Mouse (Mus musculus) embryo, embryonic 9.5 days (tissue): ENCODE measurements around the gene Gm20518.

Source experiments
- DNase-seq: peaks from one replicate; pipeline ENCODE4 v3.0.0-alpha.2; 2017; ENCODE audit errors: extremely low spot score

The Gm20518 gene

DNA sequence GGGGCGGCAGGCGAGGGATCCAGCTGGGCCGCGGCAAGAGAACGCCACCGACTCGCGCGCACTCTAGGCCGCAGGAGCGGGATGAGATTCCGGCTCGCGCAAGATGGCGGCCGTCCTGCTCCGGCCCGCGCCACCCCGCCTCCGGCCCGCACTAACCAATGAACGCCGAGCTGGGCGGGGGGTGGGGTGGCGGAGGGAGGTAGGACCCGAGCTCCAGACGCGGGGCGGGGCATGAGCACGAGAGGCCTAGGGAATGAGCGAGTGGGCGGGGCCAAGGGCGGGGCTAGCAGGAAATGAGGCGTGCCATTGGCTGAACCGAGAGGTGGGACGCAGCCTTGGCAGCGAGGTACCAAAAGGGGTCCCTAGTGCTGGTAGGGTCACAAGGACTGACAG, at the start of gene Gm20518:
Gm20518 (minus strand) TSS at position 105 of the 393 bp plus-strand sequence.
- DNase-seq = peak; percentile 100

DNA sequence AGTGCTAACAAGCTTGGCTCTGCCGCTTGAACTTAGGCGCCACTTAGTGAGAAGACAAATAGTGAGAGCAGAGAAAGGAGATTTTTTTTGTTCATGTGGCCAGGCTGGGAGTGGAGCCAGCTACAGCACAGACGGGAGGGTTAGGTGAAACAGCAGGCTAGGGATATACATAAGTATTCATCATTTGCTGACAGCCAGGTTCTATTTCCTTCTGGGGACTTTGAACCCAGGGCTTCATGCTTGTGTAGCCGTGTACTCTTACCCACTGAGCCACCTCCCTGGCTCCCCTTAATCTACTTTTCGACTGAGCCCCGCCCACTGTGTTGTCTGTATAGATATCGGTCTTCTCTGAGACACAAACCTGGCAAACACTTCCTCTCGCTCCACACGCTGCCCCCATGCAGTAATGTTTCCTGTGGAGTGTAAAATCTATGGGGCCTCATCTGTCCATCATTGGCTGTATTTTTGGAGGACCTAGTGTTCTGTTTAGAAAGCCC, 47.8 kb upstream of the Gm20518 start:
- no peak for DNase-seq

DNA sequence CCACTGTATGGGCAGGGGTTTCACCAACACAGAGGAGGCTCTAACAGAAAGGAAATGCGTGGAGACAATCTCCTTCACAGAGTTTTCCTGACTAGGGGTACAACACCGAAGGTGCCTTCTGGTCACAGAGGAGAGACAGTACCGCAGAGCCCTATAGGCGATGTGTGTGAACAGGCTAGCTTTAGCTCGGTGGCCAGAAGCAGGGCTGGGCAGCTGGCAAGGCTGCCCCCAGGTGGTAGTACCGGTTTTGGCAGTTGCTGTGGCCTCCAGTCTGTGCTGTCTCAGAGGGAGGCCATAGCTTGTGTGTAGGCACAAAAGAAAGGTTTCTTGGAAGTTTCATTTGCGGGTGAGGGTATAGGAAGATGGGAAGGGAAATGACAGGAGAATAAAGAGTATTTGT, 47.4 kb upstream of the Gm20518 start:
- DNase-seq = peak; percentile 61

DNA sequence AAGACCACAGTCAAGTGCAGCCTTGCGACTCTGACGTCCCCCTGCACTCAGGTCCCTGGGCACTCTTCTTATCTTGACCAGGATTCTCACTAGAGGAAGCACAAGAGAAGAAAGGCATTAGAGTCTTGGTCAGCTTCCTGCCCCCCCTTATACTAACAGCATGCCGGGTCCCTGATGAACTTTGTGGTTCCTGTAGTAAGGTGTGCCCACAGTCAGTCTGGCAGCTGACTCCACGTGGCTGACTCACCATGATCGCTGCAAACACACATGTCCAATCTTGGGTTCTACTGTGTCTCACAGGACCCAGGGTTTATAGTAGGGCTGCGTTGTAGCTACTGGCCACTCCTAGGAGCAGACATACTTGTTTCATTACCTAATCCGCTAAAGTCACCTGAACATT, 46.7 kb upstream of the Gm20518 start:
- DNase-seq = no peak

DNA sequence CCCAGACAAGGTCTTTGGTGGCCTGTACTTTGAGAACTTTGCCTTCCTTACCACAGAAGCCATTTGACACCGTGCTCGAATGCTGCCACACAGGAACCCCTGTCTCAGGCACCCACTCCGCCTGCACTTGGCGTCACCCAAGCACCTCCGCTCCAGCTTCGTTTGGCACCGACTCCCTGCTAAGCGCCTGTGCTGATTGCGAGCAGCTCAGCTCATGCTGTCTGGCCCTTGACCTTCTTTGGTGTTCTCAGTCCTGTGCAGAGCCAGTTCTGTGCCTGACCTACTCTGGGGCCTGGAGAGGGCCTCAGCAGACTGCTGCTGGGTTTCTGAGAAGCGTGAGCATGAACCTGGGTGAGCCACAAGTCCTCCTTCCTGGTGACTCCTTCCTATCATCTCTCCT, 45.3 kb upstream of the Gm20518 start:
- DNase-seq = no peak

DNA sequence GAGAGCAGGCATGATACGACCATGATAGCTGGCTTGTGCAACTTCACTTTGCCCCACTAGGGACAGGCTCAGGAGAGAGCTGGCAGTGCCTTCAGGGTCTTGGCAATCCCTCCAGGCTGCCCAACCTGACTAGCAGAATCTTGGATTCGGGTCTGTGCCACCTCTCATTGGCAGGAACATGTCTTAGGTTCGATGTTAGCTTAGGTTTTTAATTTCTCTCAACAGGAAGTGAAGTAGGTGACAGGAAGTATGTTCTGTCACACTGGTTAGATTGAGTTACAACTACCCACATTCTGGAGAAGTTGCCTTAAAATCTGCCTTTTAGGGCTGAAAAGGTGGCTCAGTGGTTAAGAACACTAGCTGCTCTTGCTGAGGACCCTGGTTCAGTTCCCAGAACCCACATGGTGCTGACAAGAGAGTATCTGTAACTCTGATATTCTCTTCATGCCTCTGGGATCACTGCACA, 43.0 kb upstream of the Gm20518 start:
- DNase-seq = no peak

DNA sequence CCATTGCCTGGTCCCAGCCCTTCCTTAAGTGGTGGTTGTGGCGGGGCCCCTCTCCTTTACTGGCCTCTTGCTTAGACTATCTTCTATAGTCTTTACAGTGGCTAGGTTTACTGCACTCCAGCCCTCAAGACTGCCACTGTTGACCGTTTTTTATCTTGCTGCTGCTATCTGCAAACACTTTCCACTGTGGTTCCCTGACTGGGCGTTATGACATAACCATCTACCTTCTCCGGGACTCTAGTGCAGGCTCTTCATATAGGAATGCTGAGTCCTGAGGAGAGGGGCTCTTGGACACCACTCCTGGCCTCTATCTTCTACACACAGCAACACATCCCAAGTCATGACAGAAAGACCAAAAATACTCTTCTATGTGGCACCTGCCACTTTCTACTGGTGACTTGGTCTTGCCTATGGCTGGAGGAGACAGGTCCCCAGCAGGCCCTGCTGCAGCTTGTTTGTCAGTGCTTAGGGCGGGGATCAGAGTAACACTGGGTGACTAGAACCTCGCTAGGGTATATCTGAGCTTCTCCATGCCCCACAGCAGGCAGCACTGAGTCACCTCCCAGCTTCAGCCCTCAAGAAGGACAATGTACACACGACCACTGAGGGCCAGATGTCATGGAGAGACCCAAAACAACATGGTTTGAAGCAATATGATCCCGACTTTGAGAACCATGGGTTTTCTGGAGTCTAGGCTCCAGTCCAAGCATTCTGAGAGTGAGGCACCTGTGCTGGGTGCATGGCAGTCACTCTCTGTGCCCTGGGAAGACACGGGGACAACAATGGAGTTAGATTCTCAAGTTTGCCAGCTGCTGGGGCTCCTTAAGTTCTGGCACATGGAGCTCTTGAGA, 42.3 kb upstream of the Gm20518 start:
- DNase-seq = no peak

DNA sequence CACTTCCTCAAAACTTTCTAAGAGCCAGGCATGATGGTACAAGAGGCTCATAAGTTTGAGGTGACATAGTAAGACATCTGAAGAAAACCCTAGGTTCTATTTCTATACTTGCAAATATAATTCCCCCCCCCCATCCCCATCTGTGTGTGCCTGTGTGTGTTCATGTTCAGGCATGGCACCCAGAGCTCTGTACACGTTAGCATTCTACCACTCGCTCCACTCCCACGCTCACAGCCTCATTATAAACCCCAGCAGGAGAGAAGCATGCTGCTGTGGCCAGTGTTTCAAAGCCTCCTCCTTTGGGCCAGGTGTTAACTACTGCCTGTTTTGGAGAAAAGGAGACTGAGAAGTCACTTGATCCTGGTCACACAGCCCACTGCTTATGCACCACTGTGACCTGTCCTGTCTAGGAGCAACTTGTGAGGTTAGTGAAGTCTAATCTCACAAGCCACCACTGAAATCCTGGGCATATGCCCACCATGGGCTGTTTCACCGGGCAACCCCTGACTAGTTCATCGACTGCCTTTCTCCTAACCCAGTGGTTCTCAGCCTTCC, 40.5 kb upstream of the Gm20518 start:
- no peak for DNase-seq

DNA sequence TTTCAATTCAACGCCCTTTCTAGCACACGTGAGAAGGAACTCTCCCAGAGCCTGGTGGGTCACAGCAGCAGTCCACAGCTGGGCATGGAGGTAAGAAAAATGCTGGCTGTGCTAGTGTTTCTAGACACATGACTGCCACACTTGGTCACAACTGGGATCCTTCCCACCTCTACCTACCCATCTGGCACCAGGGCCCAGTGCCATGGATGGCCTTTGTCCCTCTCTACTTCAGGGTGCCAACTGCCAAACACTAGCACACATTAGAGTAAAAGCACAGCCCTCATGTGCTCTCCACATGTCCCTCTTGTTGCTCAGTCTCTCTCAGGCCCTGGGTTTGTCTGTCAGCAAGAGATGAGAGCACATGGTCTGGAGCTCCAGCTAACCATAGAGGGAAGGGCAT, 38.2 kb upstream of the Gm20518 start:
- no peak for DNase-seq

DNA sequence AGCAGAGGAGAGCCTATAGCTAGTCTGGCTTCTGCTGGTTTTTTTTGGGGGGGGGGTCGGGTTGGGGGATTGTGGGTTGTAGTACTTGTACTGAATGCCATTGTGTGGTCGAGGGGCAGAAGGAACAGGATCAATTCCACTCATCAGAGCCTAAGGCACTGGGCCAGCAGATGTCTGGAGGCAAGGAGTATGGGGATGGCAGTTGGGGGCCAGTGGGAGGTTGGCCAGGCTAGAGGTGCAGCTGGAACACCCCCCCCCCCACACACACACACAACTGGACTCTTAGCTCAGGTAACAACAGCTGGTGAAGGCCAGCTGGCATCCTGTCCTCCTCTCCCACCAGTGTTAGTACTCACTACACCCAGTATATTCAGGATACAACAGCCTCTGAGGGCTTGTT, 37.7 kb upstream of the Gm20518 start:
- no peak for DNase-seq

DNA sequence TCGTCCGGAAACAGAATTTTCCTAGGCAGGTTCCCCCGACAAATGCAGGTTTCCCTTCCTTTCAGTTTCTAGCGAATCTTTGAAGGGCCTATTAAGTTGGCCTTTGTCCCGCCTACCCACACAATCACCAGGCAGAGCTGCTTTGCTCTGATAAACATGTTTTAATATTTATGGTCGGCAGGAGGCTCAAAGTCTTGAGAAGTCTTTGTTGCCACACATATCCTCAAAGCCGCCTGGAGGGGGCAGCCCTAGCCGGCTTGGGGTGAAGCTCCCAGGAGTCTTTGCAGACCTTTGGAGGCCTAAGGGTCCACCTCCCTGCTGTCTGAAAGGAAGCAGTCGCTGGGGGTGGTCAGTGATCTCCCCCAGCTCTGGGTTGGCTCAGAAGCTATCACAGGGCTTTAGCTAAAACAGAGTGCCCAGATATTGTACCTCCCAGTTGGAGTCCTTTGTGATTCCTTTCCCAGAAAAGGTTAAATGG, 37.2 kb upstream of the Gm20518 start:
- peak; percentile 85 for DNase-seq

DNA sequence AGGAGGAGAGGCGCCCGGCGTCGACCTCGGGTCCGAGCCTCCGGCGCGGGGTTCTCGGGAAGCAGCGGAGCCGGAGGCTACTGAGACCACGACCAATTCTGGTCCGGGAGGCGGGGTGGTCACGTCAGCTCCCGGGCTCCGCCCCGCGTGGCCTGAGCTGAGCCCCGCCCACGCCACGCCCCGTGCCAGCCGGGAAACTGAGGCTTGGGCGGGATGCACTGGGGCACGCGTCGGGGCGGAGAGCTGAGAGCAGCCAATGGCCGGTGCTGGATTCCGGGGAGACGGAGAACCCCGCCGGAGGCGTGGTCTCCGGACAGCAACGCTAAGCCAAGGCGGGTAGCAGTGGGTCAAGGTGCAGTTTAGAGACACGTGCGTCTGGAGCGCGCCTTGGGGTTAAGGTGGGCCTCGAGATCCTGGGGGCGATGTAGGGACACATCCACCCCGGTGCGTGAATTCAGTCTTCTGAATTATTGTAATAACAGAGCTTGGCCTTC, 36.7 kb upstream of the Gm20518 start, which contains the start of gene Slc25a1:
Slc25a1 (minus strand) TSS at position 133 of the 494 bp plus-strand sequence.
- peak; percentile 90 for DNase-seq

DNA sequence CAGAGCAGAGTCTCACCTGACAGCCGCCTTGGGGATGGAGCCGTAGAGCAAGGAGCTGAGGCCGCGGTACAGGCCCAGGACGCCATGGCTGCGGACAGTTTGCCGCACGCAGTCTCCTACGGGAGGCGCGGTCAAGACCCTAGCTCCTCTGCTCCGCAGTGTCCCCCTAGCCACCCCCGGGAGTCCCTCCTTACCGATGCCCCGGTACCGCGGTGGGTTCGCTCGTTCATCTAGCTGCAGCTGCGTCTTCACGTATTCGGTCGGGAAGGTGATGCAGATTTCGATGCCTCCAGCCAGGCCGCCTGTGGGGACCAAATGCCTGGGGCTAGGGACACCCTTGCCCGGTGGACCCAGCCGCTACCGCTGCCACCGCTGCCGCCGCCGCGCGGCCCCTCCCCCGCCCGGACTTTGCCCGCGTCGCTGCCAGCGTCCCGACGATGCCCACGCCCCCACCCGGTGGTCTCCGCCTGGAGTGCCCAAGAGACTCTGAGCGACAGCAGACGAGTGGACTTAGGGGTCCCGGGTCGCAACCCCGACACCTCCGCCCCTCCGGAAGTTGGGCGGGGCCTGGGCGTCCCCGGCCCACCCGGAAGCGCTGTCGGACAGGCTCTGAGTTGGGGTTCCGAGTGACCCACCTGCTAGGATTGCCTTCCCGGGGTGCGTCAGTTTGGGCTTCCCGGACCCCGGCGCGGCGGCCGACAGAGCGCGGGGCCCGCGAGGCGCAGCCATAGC, 36.0 kb upstream of the Gm20518 start:
- peak; percentile 80 for DNase-seq

DNA sequence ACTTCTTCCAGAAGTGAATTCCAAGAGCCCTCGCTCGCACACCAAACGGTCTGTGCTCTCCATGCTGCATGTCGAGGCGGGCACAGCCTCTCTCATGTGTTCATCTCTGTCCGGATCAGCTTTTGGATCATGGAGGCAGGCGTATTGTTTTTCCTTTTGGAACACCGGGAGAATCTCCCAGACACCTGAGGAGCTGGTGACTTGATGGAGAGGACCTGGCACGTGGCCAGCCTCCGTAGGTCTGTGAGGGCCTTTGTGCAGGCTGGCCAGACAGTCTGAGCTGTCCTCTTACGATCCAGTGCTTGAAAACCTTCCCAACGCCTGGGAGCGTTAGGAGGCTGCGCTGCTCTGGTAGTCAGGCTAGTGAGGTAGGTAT, 30.7 kb upstream of the Gm20518 start:
- no peak for DNase-seq

DNA sequence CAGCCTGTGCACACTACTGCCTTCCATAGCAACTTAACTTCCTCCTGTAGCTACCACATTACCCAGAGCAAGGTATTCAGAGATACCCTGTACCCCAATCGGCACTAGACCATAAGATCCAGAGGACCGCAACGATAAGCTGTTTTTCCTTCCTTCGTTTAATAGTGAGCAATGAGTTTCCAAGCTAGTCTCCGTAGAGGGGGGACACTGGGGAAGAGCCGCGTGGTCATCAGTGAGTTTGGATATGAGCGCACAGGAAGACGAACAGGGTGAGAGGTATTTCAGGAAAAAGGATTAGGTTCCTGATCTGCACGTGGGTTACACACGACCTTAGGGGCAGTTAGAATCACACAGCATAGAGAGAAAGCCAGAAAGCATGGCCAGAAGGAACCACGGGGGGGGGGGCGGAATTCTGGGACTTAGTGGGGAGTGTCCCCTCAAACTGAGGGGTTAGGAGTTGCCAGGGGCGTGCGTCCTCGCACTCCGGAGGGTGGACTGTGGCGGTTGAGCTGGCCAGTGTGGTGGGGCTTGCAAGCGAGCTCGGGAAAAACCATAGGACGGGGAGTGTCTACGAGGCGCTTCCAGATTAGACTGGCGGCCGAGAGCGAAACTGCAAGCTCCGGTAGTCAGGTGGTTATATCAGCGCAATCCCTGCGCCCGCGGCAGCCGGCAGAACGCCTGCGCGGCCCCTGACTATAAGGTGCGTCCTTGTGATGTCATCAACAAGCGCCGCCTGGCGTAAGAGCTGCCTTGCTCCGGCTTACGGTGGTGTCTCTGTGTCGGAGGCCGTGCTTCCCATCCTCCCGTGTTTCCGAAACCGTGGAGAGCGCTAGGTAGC, 30.1 kb upstream of the Gm20518 start:
- DNase-seq = peak; percentile 92

DNA sequence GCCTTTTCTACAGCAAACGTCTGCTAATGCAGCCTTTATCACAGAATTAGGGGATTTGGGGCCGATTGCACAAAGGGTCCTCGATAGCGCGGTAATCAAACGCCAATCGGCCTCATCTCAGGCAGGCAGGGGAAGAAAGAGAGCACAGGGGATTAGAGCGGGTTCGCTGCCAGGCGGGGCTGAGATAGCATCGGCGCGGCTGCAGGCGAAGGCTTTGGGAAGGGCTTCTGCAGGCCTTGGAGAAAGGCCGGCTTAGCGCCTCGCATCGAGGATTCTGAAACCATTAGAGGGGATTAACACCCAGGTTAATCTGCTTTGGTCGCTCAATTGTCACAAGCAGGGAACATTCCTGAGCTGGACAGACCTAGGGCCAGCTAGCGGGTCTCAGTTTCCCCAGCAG, 29.1 kb upstream of the Gm20518 start:
- DNase-seq = peak; percentile 42

DNA sequence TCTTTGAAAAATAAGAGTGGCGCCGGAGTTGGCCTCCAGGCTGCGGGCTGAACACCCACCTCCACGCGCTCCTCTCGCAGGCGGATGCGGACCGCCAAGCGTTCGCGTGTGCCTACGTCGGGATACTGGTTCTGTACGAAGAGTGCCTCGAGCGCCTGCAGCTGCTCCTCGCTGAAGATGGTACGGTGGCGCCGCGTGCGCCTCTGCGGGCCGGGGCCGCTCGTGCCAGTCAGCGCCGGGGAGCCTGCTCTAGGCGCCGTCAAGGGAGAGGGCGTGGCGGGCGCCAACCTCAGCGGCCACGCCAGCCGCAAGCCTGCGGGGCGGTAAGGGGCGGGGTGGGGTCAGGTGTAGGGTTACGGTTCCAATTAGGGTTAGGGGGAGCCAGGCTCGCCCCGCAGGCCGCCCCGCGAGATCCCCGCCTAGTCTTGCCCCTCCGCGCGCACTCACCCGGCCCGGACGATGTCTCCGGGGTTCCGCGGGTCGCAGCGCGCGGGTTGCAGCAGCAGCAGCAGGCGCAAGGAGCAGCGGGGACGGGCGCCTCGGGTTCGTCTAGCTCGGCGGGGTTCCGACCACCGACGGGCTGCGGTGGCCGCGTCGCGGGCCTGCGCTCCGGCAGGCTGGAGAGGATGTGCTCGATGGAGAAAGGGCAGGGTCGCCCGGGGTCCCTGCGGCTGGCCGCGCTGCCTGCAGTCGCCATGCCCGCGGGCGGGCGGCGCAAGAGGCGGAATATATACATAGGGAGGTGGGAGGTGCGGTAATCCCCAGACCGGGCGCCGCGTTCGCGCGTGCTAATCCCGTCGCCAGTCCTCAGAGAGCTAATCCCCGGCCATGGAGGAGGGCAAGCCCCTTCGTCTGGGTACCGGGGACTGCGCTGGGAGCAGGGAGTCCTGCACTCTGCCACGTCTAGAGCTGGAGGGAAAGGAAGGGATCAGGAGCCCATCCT, 23.1 kb upstream of the Gm20518 start, which contains the start of gene Gsc2:
Gsc2 (minus strand) TSS at position 753 of the 943 bp plus-strand sequence.
- DNase-seq = peak; percentile 51

DNA sequence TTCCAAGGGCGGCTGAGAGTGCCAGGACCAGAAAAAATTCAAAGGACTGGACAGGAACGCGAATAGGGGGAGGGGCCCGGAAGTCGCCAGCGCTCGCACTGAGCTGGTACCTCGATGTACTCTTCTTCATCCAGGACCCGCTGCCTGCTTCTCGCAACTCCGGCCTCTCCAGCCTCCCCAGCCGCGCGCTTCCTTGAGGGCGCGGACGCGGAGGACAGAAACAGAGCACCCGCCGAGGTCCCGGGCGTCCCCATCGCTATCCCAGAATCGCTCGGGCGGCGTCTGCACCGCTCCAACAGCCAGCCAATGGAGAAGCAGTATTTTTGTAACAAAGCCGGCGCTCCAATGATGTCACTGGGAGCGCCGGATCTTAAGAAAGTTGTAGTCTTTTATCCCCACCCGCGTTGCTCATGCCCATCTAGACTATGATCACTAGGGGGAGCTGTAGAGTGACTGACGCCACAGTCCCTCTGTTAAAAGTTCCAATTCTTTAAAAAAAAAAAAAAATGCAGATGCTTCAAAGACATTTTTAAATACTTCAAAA, 19.7 kb upstream of the Gm20518 start, which contains the start of gene Ess2:
Ess2 (minus strand) TSS at position 297 of the 544 bp plus-strand sequence.
- DNase-seq = peak; percentile 88

DNA sequence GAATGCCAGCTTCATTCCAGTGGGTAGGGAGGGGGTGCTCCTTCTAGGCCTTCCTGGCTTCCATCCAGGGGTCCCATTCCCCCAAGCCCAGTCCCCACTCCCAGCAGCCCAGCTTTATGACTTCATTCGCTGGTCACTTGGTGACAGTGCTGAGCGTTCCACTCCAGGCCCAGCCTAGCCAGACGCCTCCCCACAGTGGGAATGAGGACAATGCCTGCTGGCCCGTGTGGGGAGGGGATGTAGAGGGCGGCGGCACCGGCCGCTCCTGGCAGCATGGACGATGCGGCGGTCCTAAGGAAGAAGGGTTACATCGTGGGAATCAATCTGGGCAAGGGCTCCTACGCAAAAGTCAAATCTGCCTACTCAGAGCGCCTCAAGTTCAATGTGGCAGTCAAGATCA, 7.0 kb upstream of the Gm20518 start, which contains the start of the genes Dgcr2 and Tssk2:
Dgcr2 (minus strand) TSS at position 101 of the 400 bp plus-strand sequence.
Tssk2 (plus strand) TSS at position 176 of the 400 bp plus-strand sequence.
- no peak for DNase-seq
